In genomic region chr15:79764539-79765267, GRCm38 (mm10) we compare ENCODE assay signal across 10 mouse cellular contexts. TPM values are rescaled to one million over a fixed set of nuclear protein-coding genes. Genes with fewer than 3 reads are reported as not detected.
DNase-seq lines count a peak whose midpoint lies in the region; ATAC-seq lines count a peak whose summit lies in the region.
"Had no signal": no experiment of that assay in that cellular context is flagged by ENCODE, and none has a peak within 500 bp of the region (broad histone marks: within the 10 kb centered on the region; RNA-seq: fewer than 3 reads in every experiment).

No protein-coding gene starts in this region.

- H3K27ac ChIP-seq in kidney, embryonic 15.5 days, result no peak overlapping the region
- H3K27ac ChIP-seq: hindbrain, embryonic 14.5 days; midbrain, embryonic 15.5 days had no signal

- WGBS in kidney, embryonic 15.5 days, result 68% methylated on average over 11 of the region's 11 CpGs

- no peak overlapping the region for H3K4me3 ChIP-seq in kidney, embryonic 15.5 days (replicated peaks)
- H3K4me3 ChIP-seq: erythroblast, embryonic 14.5 days; midbrain, embryonic 15.5 days had no signal

- peaks cover 21% of the 10 kb centered on the region; the same call in 1 of the 2 replicates for H3K4me1 ChIP-seq in kidney, embryonic 15.5 days
- H3K4me1 ChIP-seq: midbrain, embryonic 15.5 days had no signal

- H3K9me3 ChIP-seq in kidney, embryonic 15.5 days (replicated peaks), result no peaks in the 10 kb centered on the region
- H3K9me3 ChIP-seq: midbrain, embryonic 15.5 days had no signal

- no peak for ATAC-seq in kidney, embryonic 15.5 days (replicated peaks; ENCODE audit: low FRiP score)
- ATAC-seq: midbrain, embryonic 15.5 days had no signal

- peaks cover 35% of the 10 kb centered on the region for H3K36me3 ChIP-seq in kidney, embryonic 15.5 days

- peak; percentile 75 to 79 for DNase-seq in layer of hippocampus, adult 18-20 months (ENCODE audit: low spot score in 2 of 2)
- no peak for DNase-seq in layer of hippocampus, postnatal 10 days (ENCODE audit: low spot score in 2 of 2)
- DNase-seq in Muller cell, postnatal 12 days (ENCODE audit: inconsistent ontology term), result peak; percentile 72
- peak; percentile 63 for DNase-seq in cerebellum, adult 8-10 months
- peak; percentile 70 to 96 for DNase-seq in left cerebral cortex, postnatal 25 days (ENCODE audit: low spot score in 2 of 2)
- DNase-seq in urinary bladder, postnatal 4 days (ENCODE audit: low spot score in 2 of 2), result no peak

- intact Hi-C loops in left cerebral cortex, postnatal 25 days (cut with DNase I), result loop anchor here (1.0 to 10.0 kb wide), 3 partner anchors 32 to 250 kb away; partner anchors contain the start of genes Cbx6, Npcd and Pdgfb

- no peak overlapping the region for H3K9ac ChIP-seq in kidney, embryonic 15.5 days
- H3K9ac ChIP-seq: hindbrain, embryonic 14.5 days; midbrain, embryonic 15.5 days had no signal

- H3K4me2 ChIP-seq in kidney, embryonic 15.5 days, result no peak overlapping the region
- H3K4me2 ChIP-seq: hindbrain, embryonic 14.5 days; midbrain, embryonic 15.5 days had no signal

- H3K27me3 ChIP-seq in kidney, embryonic 15.5 days, result no peaks in the 10 kb centered on the region
- H3K27me3 ChIP-seq: midbrain, embryonic 15.5 days had no signal

RNA-seq across cellular contexts. Expression of gene Dnal4, which starts 12.9 kb away (rescaled TPM):
- total RNA-seq in layer of hippocampus, adult 18-20 months (2021), result 10 to 100 TPM; 61.7 to 68.7 TPM
- total RNA-seq in layer of hippocampus, postnatal 10 days (2021), result 10 to 100 TPM; 31.9 to 33.4 TPM
- total RNA-seq in left cerebral cortex, postnatal 25 days (2021), result 10 to 100 TPM; 46.7 to 54.9 TPM
- 58.3 and 67.4 TPM in 2 replicates for polyA plus RNA-seq in kidney, embryonic 15.5 days (2015; fragmentation: Nextera tagmentation; extraction: Ambion mirVana)

RNA-seq across cellular contexts. Expression of gene Sun2, which starts 22.4 kb away (rescaled TPM):
- total RNA-seq in layer of hippocampus, adult 18-20 months (2021), result 10 to 100 TPM; 31.9 to 32.8 TPM
- total RNA-seq in layer of hippocampus, postnatal 10 days (2021), result 10 to 100 TPM; 16.1 to 19.1 TPM
- total RNA-seq in left cerebral cortex, postnatal 25 days (2021), result 10 to 100 TPM; 26.3 to 43.4 TPM
- polyA plus RNA-seq in kidney, embryonic 15.5 days (2015; fragmentation: Nextera tagmentation; extraction: Ambion mirVana), result 5.7 and 5.9 TPM in 2 replicates

RNA-seq across cellular contexts. Expression of gene Nptxr, which starts 39.9 kb away (rescaled TPM):
- 100 to 1,000 TPM; 714 to 740 TPM for total RNA-seq in layer of hippocampus, adult 18-20 months (2021)
- 100 to 1,000 TPM; 648 to 749 TPM for total RNA-seq in layer of hippocampus, postnatal 10 days (2021)
- 100 to 1,000 TPM; 898 to 921 TPM for total RNA-seq in left cerebral cortex, postnatal 25 days (2021)
- polyA plus RNA-seq in kidney, embryonic 15.5 days (2015; fragmentation: Nextera tagmentation; extraction: Ambion mirVana), result 2.0 and 2.4 TPM in 2 replicates
- polyA plus RNA-seq: erythroblast, embryonic 14.5 days had no signal

Comparison
In these comparisons a context has a peak if more than half of its experiments do, and no peak if none do; other contexts are left out.
1. DNase-seq: peak in layer of hippocampus, adult 18-20 months (2 of 2), Muller cell, postnatal 12 days (single experiment), cerebellum, adult 8-10 months (single experiment) and left cerebral cortex, postnatal 25 days (2 of 2); none in layer of hippocampus, postnatal 10 days (0 of 2) and urinary bladder, postnatal 4 days (0 of 2).